Mouse (Mus musculus) cerebellum, adult 9-11 months (tissue): ENCODE data around the gene Tulp2.
A peak's percentile ranks its signal among the peaks of the same experiment; 100 is the strongest.
"Not testable (repeated sequence)": the region's sequence is repeated elsewhere in the genome, so short reads cannot be mapped to it uniquely, and the experiment has no call there.

Experiments
- DNase-seq: peaks from one replicate; pipeline ENCODE4 v3.0.0; 2022

The Tulp2 gene

DNA sequence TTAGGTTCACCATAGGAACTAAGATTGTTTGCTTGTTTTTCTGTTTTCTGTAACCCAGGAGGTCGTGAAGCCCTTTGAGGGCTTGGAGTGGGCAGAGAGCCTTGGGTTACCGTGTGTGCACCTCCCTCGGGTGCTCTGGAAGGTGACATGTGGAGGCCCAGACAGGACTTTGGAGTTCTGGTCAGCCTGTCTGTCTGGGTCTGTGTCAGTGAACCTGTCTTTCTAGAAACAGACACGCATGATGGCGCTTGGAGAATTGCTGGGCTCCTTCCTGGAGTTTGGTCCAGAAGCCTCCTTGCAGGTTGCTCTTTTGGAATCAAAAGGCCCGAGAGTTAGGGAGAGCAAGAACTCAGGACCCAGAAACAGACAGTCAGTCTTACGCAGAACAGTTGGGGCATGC, 21.3 kb upstream of the Tulp2 start:
- DNase-seq = peak; percentile 56

DNA sequence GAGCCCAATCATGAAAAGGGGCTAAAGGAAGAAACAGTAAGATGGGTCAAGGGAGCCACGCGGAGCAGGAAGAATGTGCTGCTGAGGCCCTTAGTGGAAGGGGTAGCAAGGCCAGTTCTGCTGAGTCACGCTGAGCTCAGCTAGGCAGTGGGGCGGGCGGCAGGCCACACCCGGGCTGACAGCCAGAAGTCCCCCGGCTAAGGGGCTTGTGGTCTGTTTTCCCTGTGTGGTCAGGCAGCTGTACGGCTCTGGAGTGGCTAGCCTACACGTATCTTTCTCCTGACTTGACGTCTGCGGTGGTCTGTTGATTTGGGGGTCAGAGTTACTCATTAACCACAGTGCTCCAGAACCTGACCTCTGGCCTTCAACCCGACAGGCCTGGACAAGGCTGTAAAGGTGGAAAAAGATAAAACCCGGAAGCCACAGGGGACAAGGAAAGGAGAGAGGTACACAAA, 20.8 kb upstream of the Tulp2 start:
- DNase-seq = peak; percentile 58

DNA sequence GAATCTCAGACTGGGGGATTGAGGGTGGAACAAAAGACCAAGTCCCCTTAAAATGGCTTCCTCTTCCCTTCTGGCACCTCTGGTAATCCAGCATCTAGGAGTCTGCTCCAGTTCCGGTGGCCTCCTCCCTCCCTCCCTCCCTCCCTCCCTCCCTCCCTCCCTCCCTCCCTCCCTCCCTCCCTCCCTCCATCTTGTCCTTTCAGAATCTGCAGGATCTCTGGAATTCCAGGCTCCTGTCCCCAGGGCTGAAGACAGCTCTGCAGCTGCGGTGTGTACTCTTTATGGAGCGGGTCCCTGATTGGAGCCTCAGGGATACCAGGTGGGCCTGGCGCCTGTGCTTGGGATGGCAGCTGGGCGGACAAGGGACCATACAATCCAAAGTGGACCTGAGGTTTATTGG, 20.4 kb upstream of the Tulp2 start:
- DNase-seq = no peak

DNA sequence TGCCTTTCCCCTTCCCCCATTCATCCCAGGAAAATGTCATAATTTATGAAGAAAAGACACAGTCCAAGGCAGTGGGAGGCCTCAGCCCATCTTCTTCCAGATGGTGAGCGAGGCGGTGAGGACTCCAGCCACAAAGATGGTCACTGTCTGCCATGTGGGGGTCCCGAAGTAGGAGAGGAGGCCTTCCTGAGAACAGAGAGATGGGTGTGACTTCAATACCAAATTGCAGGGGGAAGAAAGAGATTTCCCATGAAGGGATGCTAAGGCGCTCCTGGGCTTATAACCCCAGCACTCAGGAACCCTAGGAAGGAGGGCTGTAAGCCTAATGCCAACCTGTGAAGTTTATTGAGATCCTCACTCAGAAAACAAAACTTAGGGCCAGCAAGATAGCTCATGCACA, 19.9 kb upstream of the Tulp2 start:
- no peak for DNase-seq

DNA sequence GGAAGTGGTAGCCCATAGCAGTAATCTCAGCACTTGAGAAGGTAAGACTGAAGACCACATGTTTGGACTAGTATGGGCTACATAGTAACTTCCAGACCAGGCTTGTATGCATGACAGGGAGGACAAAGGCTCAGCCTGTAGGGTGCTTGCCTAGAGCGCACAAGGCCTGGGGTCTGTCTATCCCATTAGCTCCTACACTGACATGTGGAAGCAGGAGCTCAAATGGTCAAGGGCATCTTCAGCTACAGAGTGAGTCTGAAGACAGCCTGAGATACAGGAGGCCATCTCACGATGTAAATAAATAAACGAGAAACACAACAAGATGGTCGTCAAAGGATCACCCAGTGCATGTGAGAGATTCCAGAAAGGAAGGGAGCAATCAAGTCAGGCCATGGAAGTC, 19.4 kb upstream of the Tulp2 start:
- no peak for DNase-seq

- not testable (repeated sequence) for DNase-seq
Measured at GRCm38 (mm10) chr7:45462868-45463267, 18.8 kb upstream of the Tulp2 start.

DNA sequence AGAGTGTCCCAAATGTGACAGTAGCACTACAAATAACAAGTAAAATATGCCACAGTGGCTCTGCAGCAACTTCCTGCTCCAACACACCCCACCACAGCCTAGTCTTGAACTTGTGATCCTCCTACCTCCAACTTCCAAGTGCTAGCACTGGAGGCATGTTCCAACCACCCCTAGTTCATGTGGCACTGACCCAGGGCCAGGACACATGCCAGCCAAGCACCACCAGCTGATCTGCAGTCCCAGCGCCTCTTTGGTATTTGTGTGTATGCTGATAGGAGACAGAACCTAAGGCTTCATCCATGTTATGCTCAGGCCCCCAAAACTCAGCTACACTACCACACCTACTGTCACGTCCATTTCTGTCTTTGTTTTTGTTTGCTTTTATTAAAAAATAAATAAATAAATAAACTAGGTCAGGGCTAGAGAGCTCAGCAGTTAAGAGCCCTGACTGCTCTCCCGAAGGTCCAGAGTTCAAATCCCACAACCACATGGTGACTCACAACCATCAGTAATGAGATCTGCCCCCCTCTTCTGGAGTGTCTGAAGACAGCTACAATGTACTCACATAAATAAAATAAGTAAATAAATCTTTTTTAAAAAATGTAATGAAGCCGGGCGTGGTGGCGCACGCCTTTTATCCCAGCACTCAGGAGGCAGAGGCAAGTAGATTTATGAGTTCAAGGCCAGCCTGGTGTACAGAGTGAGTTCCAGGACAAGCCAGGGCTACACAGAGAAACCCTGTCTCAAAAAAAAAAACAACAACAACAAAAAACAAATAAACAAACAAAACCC, 17.5 kb upstream of the Tulp2 start:
- no peak for DNase-seq

- no peak for DNase-seq
Measured at GRCm38 (mm10) chr7:45465112-45465511, 16.6 kb upstream of the Tulp2 start.

- no peak for DNase-seq
Measured at GRCm38 (mm10) chr7:45465549-45465948, 16.1 kb upstream of the Tulp2 start.

DNA sequence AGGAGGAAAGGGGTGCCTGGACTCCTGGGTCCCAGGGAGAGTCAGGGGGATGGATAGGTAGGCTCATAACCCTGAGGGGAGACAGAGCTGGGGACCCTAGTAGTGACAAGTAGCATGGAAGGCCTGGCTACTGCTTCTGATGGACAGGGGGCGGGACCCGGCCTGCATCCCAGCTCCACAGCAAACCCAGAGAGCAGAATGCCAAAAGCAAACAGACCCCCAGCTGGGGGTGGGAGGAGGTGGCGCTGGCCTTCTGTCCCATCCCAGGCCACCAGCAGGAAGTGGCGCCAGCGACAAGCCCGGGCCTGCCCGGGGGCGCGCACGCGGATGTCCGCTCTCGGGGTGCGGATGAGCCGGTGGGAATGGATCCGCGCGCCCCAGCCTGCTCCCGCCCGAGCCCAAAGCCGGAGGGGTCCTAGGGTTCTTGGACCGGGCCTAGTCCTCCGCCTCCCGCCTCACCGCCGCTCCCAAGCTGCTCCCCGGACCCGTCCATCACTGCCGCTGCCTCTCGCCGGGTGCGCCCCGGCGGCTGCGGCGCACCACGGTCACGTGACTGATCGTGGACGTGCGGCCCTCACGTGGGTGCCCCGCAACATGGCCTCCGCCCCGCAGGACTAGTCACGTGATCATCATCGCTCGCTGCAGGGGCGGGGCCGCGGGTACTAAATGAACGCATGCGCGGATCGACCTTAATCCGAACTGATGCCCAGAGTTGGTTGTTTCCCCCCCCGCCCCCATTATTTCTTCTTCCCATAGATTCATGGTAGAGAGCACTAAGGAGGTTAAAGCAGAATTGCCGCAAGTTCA, 15.2 kb upstream of the Tulp2 start, which contains the start of gene Bax:
Bax (minus strand) TSS at position 616 of the 807 bp plus-strand sequence.
- peak; percentile 98 for DNase-seq

DNA sequence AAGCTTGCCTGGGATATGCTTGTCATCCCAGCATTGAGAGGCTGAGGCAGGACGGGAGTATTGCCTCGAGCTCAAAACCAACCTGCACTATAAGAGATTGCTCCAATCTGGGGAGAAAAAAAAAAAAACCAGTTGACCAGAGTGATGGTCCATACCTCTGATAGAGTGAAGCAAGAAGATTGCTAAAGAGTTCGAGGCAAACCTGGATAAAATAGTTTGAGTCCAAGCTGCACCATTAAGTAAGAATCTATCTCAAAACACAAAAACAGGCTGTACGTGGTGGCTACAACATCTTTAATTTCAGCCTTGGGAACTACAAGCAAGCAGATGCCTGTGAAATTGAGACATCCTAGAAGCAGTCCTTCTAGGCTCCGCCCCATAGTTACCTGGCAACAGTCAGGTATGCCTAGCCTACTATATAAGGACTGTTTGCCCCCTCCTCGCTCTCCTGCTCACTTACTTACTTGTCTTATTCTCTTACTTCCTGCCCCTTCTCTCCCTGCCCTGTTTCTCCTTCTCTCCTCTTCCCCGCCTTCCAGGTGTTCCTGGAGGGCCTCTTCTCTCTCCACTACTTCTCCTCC, 14.5 kb upstream of the Tulp2 start:
- DNase-seq = no peak

DNA sequence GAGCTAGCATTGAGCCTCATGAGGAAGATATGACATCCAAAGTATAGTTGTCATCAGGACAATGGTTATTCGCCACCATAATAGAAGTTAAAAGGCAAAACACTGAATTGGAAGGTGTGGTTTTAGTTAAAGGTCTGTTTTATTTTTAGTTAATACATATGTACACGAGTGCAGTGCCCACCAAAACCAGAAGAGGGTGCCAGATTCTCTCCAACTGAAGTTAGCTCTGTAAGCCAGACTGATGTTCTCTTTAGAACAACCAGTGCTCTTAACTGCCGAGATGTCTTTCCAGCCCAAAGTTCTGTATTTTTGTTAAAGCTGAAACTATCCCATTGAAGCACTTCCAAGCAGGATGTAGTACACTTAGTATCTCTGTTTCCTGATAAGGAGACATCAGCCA, 10.8 kb upstream of the Tulp2 start:
- DNase-seq = no peak

- no peak for DNase-seq
Measured at GRCm38 (mm10) chr7:45475291-45475969, 6.2 kb upstream of the Tulp2 start.

- peak; percentile 25 for DNase-seq
Measured at GRCm38 (mm10) chr7:45476453-45476852, 5.2 kb upstream of the Tulp2 start.

GRCm38 (mm10) chr7:45477003-45477402, 4.7 kb upstream of the Tulp2 start:
- DNase-seq = peak; percentile 74

- no peak for DNase-seq
Measured at GRCm38 (mm10) chr7:45478774-45479173, 2.9 kb upstream of the Tulp2 start.

GRCm38 (mm10) chr7:45480310-45480709, 1.4 kb upstream of the Tulp2 start:
- DNase-seq = not testable (repeated sequence)

GRCm38 (mm10) chr7:45482166-45482565, 489 bp downstream of the Tulp2 start:
- DNase-seq = no peak

DNA sequence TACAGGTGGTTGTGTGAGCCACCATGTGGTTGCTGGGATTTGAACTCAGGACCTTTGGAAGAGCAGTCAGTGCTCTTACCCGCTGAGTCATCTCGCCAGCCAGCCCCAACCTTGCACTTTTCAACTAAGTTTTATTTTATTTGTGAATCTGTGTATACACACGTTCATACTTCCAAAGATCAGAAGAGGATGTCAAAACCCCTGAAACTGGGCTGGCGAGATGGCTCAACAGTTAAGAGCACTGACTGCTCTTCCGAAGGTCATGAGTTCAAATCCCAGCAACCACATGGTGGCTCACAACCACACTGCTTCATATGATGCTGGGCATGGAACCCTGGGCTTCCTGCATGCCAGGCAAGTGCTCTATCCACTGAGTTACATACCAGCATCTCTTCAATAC, 3.3 kb downstream of the Tulp2 start:
- DNase-seq = not testable (repeated sequence)

GRCm38 (mm10) chr7:45486158-45486557, 4.5 kb downstream of the Tulp2 start:
- DNase-seq = no peak

- DNase-seq = no peak
Measured at GRCm38 (mm10) chr7:45486761-45487415, 5.2 kb downstream of the Tulp2 start, which contains the start of gene Gm45808. TSS of gene Gm45808 (minus strand) at chr7:45486811.

- DNase-seq = no peak
Measured at GRCm38 (mm10) chr7:45487861-45488292, 6.2 kb downstream of the Tulp2 start.
